Mouse (Mus musculus) C2C12 (cell line): ENCODE measurements around the gene Mfsd7a.

Experiments used
- CTCF ChIP-seq: IDR thresholded peaks from one replicate; pipeline ENCODE4 v1.5.1; 2011; ENCODE audit not compliant: control insufficient read depth, insufficient read depth, insufficient read length
- MAX ChIP-seq: IDR thresholded peaks from one replicate; pipeline ENCODE4 v1.6.1; 2011; ENCODE audit warnings: mild to moderate bottlenecking, control low read depth

- TF ChIP-seq CTCF = peak; percentile 74
- no peak for TF ChIP-seq MAX
Observed at GRCm38 (mm10) chr5:108433804-108434587, 14.7 kb downstream of the Mfsd7a start, which contains the start of gene Atp5k.
